Mouse (Mus musculus) ES-E14 (cell line): ENCODE measurements around the gene Clrn1. TPM values are rescaled to one million over a fixed set of nuclear protein-coding genes. Genes with fewer than 3 reads are reported as not detected.

Source experiments
- DNase-seq: peaks from one replicate; pipeline ENCODE4 v3.0.0-alpha.2; 2013; ENCODE audit warnings: low read depth, low spot score
- H3K27ac ChIP-seq: 2 replicates; pipeline ENCODE4 v1.5.1; 2012; ENCODE audit warnings: low read depth, mild to moderate bottlenecking, low read length, moderate library complexity, mixed read lengths; ENCODE audit not compliant: poor library complexity, insufficient read depth, severe bottlenecking
- H3K36me3 ChIP-seq: 2 replicates; pipeline ENCODE4 v1.6.1; 2012; ENCODE audit warnings: mild to moderate bottlenecking, low read length, moderate library complexity, mixed read lengths; ENCODE audit not compliant: control insufficient read depth, poor library complexity, insufficient read depth, severe bottlenecking
- H3K4me1 ChIP-seq, 2 experiments: fragments of 150-350 bp in 1 of 2; sonication (generic) in 1 of 2; 2 replicates each; pipeline ENCODE4 v1.6.1; 2012; ENCODE audit warnings: low read length in 2 of 2, mild to moderate bottlenecking in 1 of 2, mixed read lengths in 1 of 2; ENCODE audit not compliant: control insufficient read depth in 2 of 2, insufficient read depth in 2 of 2, poor library complexity in 1 of 2
- H3K4me3 ChIP-seq, 2 experiments: fragments of 150-350 bp in 1 of 2; sonication (generic) in 1 of 2; 2 replicates each; pipeline ENCODE4 v1.5.1; 2012; ENCODE audit warnings: low read length in 2 of 2, low read depth in 1 of 2, mild to moderate bottlenecking in 1 of 2, mixed read lengths in 1 of 2; ENCODE audit not compliant: insufficient read depth in 1 of 2, poor library complexity in 1 of 2, severe bottlenecking in 1 of 2
- H3K9ac ChIP-seq: 2 replicates; pipeline ENCODE4 v1.6.1; 2012; ENCODE audit warnings: low read depth, mild to moderate bottlenecking, low read length, mixed read lengths; ENCODE audit not compliant: poor library complexity, insufficient read depth, severe bottlenecking
- H3K9me3 ChIP-seq: fragments of 150-350 bp; sonication (generic); 2 replicates; pipeline ENCODE4 v1.6.1; 2012; ENCODE audit warnings: low read depth, mild to moderate bottlenecking, low read length; ENCODE audit not compliant: control insufficient read depth, insufficient read depth
- CHD2 ChIP-seq: IDR thresholded peaks from 2 replicates; pipeline ENCODE4 v1.6.1; 2014; ENCODE audit warnings: mild to moderate bottlenecking, low read depth, low read length, inconsistent platforms
- HCFC1 ChIP-seq: IDR thresholded peaks from 2 replicates; pipeline ENCODE4 v1.6.1; 2012; ENCODE audit warnings: low read length, inconsistent platforms, borderline replicate concordance; ENCODE audit not compliant: insufficient read depth
- MAFK ChIP-seq: IDR thresholded peaks from 2 replicates; pipeline ENCODE4 v1.6.1; 2014; ENCODE audit warnings: mild to moderate bottlenecking, low read depth, low read length, inconsistent platforms; ENCODE audit not compliant: insufficient read depth
- ZC3H11A ChIP-seq: IDR thresholded peaks from 2 replicates; pipeline ENCODE4 v1.6.1; 2012; ENCODE audit warnings: low read depth, mild to moderate bottlenecking, inconsistent platforms, low read length, borderline replicate concordance
- ZNF384 ChIP-seq: IDR thresholded peaks from 2 replicates; pipeline ENCODE4 v1.6.1; 2012; ENCODE audit warnings: low read depth, low read length, inconsistent platforms
- in situ Hi-C, 2 experiments: fragments of 600-800 bp; cut with MboI; formaldehyde crosslinking; loops; one replicate each; pipeline ENCODE4 v1.15.1; 2025; ENCODE audit warnings: low sequenced_read_pairs in 2 of 2, inconsistent platforms in 1 of 2; ENCODE audit not compliant: unreplicated experiment in 2 of 2
- total RNA-seq: library from RNA; depleted of rRNA; stranded (reverse); fragments of 300-350 nt; gene quantifications from 2 replicates; pipeline ENCODE4 v1.2.3, GENCODE M21; 2012

The Clrn1 gene
- total RNA-seq, 1 experiment: 0.13 TPM

GRCm38 (mm10) chr3:58889670-58890069 is 4.5 kb upstream of the Clrn1 start:
- DNase-seq: no peak
- TF ChIP-seq CHD2: no peak
- TF ChIP-seq ZC3H11A: no peak
- no peak for TF ChIP-seq MAFK
- no peak for TF ChIP-seq ZNF384
- TF ChIP-seq HCFC1: no peak
- H3K9me3 ChIP-seq: no peaks in the 10 kb centered on the region
- H3K4me1 ChIP-seq: no peaks in the 10 kb centered on the region
- H3K4me3 ChIP-seq: no peak overlapping the region
- H3K27ac ChIP-seq: no peak overlapping the region
- in situ Hi-C loops: no loop called here
- H3K36me3 ChIP-seq: no peaks in the 10 kb centered on the region
- no peak overlapping the region for H3K9ac ChIP-seq

- TF ChIP-seq CHD2: no peak
- no peak for TF ChIP-seq ZC3H11A
- TF ChIP-seq MAFK: no peak
- TF ChIP-seq HCFC1: no peak
- no peak for TF ChIP-seq ZNF384
- Histone ChIP-seq H3K27ac (no peak overlapping the region), H3K4me3 (no peak overlapping the region), H3K4me1 (no peaks in the 10 kb centered on the region; a peak in 1 of 4 replicates), H3K9ac (no peak overlapping the region), H3K9me3 (no peaks in the 10 kb centered on the region), H3K36me3 (no peaks in the 10 kb centered on the region)
- no peak for DNase-seq
- in situ Hi-C loops: no loop called here
Observed at GRCm38 (mm10) chr3:58888131-58888715, 3.1 kb upstream of the Clrn1 start.

GRCm38 (mm10) chr3:58887719-58888118 is 2.6 kb upstream of the Clrn1 start:
- Histone ChIP-seq H3K9ac (no peak overlapping the region), H3K4me1 (peaks cover 0 to 2% of the 10 kb centered on the region in 2 experiments; a peak in 2 of 4 replicates), H3K4me3 (no peak overlapping the region), H3K36me3 (no peaks in the 10 kb centered on the region), H3K9me3 (no peaks in the 10 kb centered on the region), H3K27ac (no peak overlapping the region)
- in situ Hi-C loops: no loop called here
- TF ChIP-seq CHD2: no peak
- TF ChIP-seq ZC3H11A: no peak
- no peak for TF ChIP-seq MAFK
- TF ChIP-seq ZNF384: no peak
- no peak for TF ChIP-seq HCFC1
- no peak for DNase-seq

GRCm38 (mm10) chr3:58883511-58883907 is 1.6 kb downstream of the Clrn1 start:
- H3K27ac ChIP-seq: no peak overlapping the region
- no peak overlapping the region for H3K4me3 ChIP-seq
- no peak overlapping the region for H3K9ac ChIP-seq
- no peak for DNase-seq
- TF ChIP-seq MAFK (no peak), CHD2 (no peak), ZNF384 (no peak), ZC3H11A (no peak), HCFC1 (no peak)
- H3K9me3 ChIP-seq: no peaks in the 10 kb centered on the region
- in situ Hi-C loops: no loop called here
- peaks cover 0 to 2% of the 10 kb centered on the region in 2 experiments; a peak in 2 of 4 replicates for H3K4me1 ChIP-seq
- no peaks in the 10 kb centered on the region for H3K36me3 ChIP-seq
